Mouse (Mus musculus): ENCODE data around the gene Gpr19. TPM values are rescaled to one million over a fixed set of nuclear protein-coding genes. Genes with fewer than 3 reads are reported as not detected.

Gpr19 gene
- polyA plus RNA-seq, 1 experiment from 2014 or later: 9.8 TPM

DNA sequence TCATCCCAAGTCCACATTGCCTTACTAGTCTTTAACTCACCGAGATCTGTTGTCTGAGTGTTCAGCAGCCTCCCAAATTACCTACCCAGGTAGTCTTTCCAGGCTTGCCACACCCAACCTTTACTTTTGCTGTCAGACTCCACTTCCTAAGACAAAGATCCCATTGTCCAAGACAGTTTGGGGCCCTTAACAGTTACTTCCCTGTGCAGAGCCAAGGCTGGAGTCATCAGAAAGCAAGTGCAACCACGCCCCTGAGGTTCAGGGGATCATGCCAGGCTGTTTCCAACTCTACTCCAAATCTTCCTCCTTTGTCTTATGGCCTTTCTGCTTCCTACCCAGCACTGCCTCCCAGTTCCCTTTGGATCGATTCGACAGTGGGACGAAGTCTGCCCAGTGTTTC, 16.1 kb upstream of the Gpr19 start:
- Histone ChIP-seq H3K27me3 (replicated peaks; ENCODE audit: insufficient read depth, low read length) (no peaks in the 10 kb centered on the region), H3K9ac (replicated peaks; ENCODE audit: low read depth) (no peak overlapping the region), H3K9me3 (ENCODE audit: low read length) (no peaks in the 10 kb centered on the region), H3K4me3 (ENCODE audit: low read depth, low read length) (no peak overlapping the region), H3K36me3 (ENCODE audit: insufficient read depth, low read length) (no peaks in the 10 kb centered on the region), H3K27ac (ENCODE audit: low read length) (no peak overlapping the region), H3K4me2 (replicated peaks; ENCODE audit: low read depth, low read length) (no peak overlapping the region), H3K4me1 (ENCODE audit: insufficient read depth, low read depth, low read length) (no peaks in the 10 kb centered on the region)
- TF ChIP-seq EP300 (IDR thresholded peaks at IDR 0.05) (no peak), CTCF (IDR thresholded peaks at IDR 0.05) (no peak)
- DNase-seq (ENCODE audit: low spot score): no peak
- no peak for ATAC-seq
- 98% methylated on average over 5 of the region's 5 CpGs for WGBS

DNA sequence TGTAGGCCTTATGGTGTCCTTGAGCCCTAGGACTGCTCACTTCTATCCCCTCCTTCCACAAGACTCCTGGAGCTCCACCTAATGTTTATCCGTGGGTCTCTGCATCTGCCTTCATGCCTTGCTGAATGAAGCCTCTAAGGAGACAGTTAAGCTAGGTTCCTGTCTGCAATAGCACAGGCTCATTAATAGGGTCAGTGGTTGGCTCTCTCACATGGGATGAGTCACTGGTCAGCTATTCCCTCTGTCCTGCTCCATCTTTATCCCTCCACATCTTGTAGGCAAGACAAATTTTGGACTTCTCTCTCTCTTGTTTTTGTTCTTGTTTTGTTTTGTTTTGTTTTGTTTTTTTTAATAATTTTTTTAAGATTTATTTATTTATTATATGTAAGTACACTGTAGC, 7.4 kb upstream of the Gpr19 start:
- WGBS: 76% methylated on average over 1 of the region's 1 CpGs
- Histone ChIP-seq H3K4me1 (ENCODE audit: insufficient read depth, low read depth, low read length) (no peaks in the 10 kb centered on the region), H3K4me3 (ENCODE audit: low read depth, low read length) (no peak overlapping the region), H3K4me2 (replicated peaks; ENCODE audit: low read depth, low read length) (no peak overlapping the region), H3K36me3 (ENCODE audit: insufficient read depth, low read length) (no peaks in the 10 kb centered on the region), H3K9me3 (ENCODE audit: low read length) (no peaks in the 10 kb centered on the region), H3K9ac (replicated peaks; ENCODE audit: low read depth) (no peak overlapping the region), H3K27me3 (replicated peaks; ENCODE audit: insufficient read depth, low read length) (no peaks in the 10 kb centered on the region), H3K27ac (ENCODE audit: low read length) (no peak overlapping the region)
- TF ChIP-seq EP300 (IDR thresholded peaks at IDR 0.05) (no peak), CTCF (IDR thresholded peaks at IDR 0.05) (no peak)
- DNase-seq (ENCODE audit: low spot score): no peak
- ATAC-seq: no peak

DNA sequence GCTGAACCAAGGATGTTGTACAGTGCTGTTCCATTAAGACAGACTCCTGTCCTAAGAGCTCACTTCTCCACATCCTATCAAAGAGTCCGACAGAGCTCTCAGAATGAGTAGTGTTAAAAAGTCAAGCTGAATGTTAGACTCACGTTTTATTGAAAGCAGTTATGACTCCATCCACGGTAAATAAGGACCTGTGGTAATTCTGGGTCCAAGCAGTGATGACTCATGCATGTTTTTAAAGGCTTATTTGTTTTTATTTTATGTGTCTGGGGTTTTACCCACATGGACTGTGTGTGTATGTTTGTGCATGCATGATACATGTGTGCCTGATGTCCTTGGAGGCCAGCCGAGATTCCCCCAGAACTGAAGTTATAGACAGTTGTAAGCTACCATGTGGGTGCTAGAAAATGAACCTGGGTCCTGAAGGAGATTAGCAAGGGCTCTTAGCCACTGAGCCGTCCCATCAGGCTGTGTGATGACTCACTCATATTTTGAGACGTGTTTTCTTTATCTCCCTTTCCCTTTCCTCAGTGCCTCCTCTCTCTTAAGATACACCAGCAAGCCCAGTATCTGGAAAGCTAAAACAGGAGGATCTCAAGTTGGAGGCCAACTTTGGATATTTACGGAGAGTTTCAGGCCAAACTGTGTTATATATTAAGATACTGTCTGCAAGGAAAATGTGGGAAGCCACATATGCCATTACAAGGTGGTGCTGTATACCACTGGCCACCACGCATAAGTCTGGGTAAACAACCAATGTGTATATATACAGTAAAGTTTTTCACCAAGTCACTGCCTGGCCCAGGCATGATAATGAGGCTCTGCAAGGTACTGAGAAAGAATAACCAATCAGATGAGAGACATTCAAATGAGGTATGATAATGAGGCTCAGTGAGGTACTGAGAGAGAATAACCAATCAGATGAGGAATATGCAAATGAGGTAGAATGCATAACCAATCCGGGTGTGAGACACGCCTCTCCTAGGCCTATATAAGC, 5.8 kb upstream of the Gpr19 start:
- Histone ChIP-seq H3K4me2 (replicated peaks; ENCODE audit: low read depth, low read length) (no peak overlapping the region), H3K4me3 (ENCODE audit: low read depth, low read length) (no peak overlapping the region), H3K36me3 (ENCODE audit: insufficient read depth, low read length) (no peaks in the 10 kb centered on the region), H3K9ac (replicated peaks; ENCODE audit: low read depth) (no peak overlapping the region), H3K4me1 (ENCODE audit: insufficient read depth, low read depth, low read length) (no peaks in the 10 kb centered on the region), H3K27me3 (replicated peaks; ENCODE audit: insufficient read depth, low read length) (no peaks in the 10 kb centered on the region), H3K9me3 (ENCODE audit: low read length) (no peaks in the 10 kb centered on the region), H3K27ac (ENCODE audit: low read length) (no peak overlapping the region)
- ATAC-seq (no peak), DNase-seq (ENCODE audit: low spot score) (no peak)
- 83% methylated on average over 10 of the region's 10 CpGs for WGBS
- TF ChIP-seq CTCF (IDR thresholded peaks at IDR 0.05) (no peak), EP300 (IDR thresholded peaks at IDR 0.05) (no peak)

DNA sequence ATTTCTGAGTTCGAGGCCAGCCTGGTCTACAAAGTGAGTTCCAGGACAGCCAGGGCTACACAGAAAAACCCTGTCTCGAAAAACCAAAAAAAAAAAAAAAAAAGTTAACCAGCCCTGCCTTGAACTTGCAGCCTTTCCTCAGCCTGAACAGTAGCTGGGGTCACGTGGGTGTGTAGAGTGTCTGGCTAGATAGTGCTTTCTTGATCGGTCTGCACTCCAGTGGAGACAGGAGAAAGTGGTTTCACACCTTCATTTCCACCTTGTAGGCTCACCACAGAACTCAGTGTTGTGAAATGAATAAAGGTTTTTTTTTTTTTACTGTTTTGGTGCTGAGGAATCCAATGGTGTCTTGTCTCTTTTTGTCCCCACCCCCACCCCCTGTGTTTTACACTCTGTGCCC, 5.0 kb upstream of the Gpr19 start:
- WGBS: 91% methylated on average over 3 of the region's 4 CpGs
- Histone ChIP-seq H3K27me3 (replicated peaks; ENCODE audit: insufficient read depth, low read length) (no peaks in the 10 kb centered on the region), H3K36me3 (ENCODE audit: insufficient read depth, low read length) (no peaks in the 10 kb centered on the region), H3K4me1 (ENCODE audit: insufficient read depth, low read depth, low read length) (no peaks in the 10 kb centered on the region), H3K4me3 (ENCODE audit: low read depth, low read length) (no peak overlapping the region), H3K9me3 (ENCODE audit: low read length) (no peaks in the 10 kb centered on the region), H3K27ac (ENCODE audit: low read length) (no peak overlapping the region), H3K4me2 (replicated peaks; ENCODE audit: low read depth, low read length) (no peak overlapping the region), H3K9ac (replicated peaks; ENCODE audit: low read depth) (no peak overlapping the region)
- DNase-seq (ENCODE audit: low spot score) (no peak), ATAC-seq (no peak)
- TF ChIP-seq EP300 (IDR thresholded peaks at IDR 0.05) (no peak), CTCF (IDR thresholded peaks at IDR 0.05) (no peak)

DNA sequence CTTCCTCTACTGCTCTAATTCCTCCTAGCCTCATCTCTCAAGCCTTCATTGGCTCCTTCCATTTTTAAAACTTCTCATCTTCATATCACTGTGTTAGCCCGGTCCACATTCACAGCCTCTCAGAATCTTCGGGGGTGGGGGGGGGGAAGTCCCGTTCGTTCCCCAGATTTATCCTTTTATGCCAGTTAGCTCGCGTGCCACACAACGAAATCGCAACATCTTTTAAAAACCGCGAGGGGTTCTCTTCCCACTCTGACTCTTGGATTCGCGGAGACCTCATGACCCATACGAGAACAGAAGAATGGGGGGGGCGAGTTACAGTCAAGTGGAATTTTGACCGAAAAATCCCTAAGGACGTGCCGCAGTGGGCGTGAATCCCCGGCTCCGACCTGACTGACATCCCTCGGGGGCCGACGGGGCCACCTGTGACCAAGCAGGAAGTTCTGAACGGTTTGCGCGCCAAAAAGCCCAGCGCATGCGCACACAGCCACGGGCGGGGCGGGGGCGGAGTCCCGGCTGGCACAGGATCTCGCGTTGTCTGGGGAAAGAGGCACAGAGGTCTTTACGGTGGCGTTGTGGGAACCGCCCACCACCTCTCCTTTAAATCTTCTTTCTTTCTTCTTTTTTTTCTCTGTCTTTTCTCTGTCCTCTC, 809 bp downstream of the Gpr19 start:
- H3K4me1 ChIP-seq (ENCODE audit: insufficient read depth, low read depth, low read length): no peaks in the 10 kb centered on the region
- WGBS: 0% methylated on average over 37 of the region's 38 CpGs
- ATAC-seq (peak; percentile 92), DNase-seq (ENCODE audit: low spot score) (peak; percentile 95)
- peak overlapping the region; percentile 100 for H3K27ac ChIP-seq (ENCODE audit: low read length)
- H3K4me3 ChIP-seq (ENCODE audit: low read depth, low read length): peak overlapping the region; percentile 55
- H3K9ac ChIP-seq (replicated peaks; ENCODE audit: low read depth): peak overlapping the region; percentile 61
- H3K9me3 ChIP-seq (ENCODE audit: low read length): no peaks in the 10 kb centered on the region
- H3K4me2 ChIP-seq (replicated peaks; ENCODE audit: low read depth, low read length): peak overlapping the region; percentile 56
- TF ChIP-seq EP300 (IDR thresholded peaks at IDR 0.05) (no peak; the same call in 1 of the 2 replicates), CTCF (IDR thresholded peaks at IDR 0.05) (no peak)
- no peaks in the 10 kb centered on the region for H3K36me3 ChIP-seq (ENCODE audit: insufficient read depth, low read length)
- H3K27me3 ChIP-seq (replicated peaks; ENCODE audit: insufficient read depth, low read length): no peaks in the 10 kb centered on the region
